Mouse (Mus musculus): ENCODE results near the gene Il17rd.

Gene Il17rd

DNA sequence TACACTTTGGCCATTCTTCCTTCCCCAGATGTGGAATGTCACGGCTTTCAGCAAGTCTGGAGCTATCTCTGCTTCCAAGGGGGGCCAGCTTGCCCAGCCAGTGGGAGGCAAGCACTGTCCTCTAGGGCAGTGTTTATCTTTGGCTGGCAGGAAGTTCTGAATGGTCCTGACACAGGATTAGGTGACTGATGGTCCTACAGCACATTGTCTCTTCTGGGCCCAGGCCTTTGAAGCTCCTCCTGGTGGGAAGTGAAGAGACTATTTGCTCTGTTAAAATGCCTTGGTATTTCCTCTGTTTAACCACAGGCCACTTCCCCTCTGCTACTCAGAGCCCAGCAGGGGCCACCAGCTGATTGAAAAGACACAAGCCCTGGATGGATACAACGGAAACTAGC lies 6.2 kb downstream of the Il17rd start:
- peak; percentile 53 for DNase-seq (ENCODE audit: low spot score)

DNA sequence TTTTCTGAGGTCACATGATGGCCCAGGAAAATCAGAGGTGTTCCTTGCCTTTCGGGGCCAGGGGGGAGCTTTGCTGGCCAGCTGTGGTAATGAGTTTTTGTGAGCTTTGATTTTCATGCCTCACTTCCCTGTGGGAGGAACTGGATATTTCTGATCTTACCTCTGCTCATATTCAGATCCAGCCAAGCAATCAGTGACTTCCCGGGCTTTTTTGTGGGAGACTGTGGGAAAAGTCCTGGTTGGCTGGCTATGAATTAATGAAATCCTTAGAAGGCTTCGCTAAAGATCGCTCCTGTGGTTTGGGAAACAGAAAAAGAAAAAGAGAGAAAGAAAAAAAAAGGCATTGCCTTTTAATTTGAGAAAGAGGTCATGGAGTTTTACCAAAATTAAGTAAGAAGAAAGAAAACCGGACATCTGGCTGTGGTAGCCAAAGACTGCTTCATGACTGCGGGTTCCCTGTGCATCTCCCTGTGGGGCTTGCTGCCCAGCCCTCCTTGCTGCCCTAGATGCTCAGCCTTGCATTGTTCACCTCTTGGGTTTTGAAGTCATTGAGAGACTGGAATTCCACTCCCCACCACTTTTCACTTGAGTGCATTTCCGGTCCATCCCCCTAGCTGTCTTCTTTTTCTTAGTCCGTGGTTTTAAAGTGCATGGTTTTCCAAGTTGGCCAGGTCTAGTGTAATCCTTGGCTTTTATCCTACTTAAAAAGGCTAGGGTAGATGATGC lies 9.7 kb downstream of the Il17rd start:
- no peak for DNase-seq (ENCODE audit: low spot score)

DNA sequence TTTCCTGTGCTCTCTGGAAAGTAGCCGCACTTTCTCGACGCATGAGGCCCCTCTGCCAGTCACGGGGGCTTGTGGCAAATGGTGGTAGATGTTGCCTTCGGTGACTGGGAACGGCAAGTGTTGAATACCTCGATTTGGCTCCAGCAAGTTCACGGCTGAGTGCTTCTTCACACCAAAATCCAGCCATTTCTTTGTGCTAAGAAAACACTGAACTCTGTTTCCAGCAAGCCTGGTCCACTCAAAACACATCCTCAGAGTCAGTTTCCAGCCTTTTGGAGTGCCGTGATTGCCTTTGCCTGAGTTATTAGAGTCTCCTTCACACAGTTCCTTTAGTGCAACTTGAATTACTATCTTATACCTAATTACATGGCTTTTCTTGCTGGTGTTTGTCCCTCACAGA lies 11.3 kb downstream of the Il17rd start:
- DNase-seq (ENCODE audit: low spot score): no peak

DNA sequence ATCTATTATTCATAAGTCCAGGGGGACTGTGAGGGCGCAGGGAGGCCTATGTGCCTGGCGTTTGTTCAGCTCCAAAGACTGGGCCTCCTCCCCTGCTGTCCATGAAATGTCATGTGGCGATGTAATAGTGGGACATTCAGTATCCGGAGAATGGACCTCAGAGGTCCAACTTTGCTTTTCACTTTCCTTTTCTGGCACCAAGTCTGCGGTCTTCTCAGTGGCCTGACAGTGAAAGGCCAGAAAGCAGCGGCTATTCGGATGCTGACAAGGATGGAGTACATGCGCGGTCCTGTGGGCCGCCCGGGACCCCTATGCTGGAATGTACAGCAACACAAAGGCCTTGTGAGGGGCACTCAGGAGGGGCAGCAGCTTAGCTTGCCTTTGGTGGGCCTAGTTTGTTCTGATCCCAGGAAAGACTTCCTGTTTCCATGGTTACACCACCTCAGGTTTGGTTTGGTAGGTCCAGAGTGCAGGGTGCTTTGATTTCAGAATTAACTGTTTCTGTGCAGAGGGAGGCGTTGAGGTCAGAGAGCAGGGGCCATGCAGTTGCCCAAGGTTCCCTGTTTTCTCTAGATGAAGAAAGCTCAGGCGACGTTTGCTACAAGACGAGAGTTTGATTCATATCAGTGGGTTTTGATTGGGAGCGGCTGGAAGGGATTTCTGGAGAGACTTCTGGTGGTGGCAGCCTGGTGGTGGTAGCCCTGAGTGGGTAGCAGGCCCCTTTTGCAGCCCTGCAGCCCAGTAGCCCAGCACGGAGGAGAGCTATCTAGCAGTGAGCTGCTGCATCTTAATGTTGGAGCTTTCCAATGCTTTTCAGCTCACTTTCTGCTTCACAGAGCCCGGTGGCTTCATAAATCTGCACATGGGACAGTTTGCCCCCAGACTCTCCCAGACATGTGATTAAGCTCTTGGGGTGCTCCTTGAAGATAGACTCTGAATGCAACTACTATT lies 12.1 kb downstream of the Il17rd start:
- DNase-seq (ENCODE audit: low spot score): no peak

DNA sequence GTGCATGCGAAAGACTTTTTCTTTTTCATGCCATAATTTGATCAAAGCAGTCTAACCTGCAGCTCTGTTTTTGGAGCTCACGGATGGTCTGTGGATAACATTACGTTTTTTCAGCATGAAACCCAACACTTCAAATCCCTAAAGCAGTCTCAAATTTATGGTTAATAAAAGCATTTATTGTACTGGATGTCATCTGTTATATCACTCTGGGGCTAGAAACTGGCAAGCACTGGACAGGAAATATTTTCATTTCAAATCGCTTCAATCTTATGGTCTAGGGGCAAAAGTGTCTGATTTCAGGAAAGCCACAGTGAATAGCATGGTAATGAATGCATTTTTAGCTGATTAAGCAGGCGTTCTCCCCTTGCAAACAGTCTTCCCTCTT lies 12.8 kb downstream of the Il17rd start:
- no peak for DNase-seq (ENCODE audit: low spot score)

DNA sequence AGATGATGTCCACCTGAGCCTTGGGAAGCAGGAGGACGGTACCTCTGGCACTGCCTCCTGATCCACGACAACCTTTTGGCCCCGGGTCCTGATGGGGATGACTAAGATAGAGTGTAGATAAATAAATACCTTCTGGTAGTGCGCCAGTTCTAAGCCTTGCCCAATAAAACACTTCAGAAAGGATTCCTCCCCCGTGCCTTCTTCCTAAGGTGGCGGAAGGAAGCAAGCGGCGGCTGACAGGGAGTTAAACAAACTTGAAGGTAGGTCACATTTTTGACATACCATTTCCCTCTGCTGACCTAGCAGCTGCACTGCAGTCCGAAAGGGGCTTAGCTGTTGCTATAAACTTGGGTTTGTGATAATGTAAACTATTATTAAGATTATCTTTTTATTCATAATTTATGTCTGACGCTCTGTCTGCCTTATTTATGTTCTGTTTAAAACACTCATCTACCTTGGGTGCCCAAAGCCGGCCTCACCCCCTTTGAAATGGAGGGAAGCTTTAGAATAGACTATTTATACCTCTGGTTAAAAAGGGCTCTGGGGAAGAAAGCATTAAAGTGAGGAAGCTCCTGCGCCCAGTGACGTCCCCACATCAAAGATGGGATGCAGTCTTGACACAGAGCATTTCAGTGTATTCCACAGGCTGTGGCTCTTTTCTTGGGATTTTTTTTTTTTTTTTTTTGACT lies 19.9 kb downstream of the Il17rd start:
- DNase-seq (ENCODE audit: low spot score): peak; percentile 67

DNA sequence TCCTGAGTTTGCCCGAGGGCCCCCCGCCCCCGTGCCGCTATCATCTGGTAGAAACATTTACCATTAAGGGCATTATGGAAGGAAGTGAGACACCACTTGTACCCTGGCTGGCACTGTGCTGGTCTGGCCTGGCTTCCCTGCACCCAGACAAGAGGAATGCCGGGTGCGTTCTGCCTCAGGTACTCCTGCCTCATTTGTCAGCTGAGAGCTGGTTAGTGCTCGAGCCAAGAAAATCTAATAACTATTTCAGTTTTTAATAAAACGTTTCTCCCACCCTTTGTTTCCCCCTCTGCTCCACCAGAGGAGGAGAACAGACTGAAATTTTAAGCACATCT lies 20.4 kb downstream of the Il17rd start:
- no peak for DNase-seq (ENCODE audit: low spot score)

DNA sequence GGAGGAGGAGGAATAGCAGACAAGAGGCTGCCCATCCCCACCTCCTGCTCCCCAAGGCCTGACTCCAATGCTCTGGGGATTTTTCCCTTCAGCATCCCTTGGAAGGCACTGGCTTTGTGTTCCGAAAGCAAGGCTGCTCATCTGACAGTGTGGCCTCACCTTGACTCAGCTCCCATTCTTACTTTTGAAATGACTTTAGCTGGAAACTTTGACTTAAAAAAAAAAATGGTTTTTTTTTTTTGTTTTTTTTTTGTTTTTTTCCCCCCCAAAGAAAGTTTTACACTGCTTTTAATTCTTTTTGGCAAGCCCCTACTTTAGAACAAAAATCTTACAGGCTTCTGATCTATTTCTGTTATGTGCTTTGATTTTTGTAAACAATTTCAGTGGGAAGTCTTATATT lies 24.6 kb downstream of the Il17rd start:
- DNase-seq (ENCODE audit: low spot score): no peak

DNA sequence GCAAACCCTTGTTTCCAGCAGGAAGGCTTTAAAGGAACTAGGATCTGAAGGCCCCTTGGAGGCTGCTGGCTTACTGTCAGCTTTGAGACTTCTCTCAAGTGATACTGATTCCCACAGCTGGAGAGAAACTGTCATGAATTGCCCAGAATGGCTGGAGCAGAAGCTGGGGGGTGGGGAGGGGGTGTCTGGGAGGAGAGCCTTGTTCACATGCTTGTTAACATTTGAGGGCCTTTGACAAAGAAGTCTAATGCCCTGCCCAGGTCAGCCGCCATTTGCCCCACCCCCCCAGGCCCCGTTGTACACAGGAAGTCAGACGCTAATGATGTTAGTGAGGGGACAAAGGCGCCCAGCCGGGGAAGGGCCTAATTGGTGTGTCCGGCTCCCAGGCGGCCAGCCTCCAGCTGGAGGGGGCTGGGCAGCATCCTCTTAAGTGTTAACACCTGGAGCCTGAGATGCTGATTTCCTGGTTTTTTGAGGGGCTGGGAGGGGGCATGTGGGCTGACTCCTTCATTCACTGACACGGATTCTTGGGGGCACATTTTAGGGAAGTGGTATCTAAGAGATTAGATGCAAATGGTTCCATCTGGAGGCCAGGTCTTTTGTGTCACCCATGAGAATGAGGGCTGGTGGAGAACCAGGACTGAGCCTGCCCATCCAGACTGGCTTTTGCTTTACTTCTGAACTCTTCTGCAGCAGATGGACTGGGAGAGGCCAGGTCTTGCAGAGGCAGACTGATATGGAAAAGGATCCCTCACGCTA lies 27.6 kb downstream of the Il17rd start:
- DNase-seq (ENCODE audit: low spot score): peak; percentile 50

DNA sequence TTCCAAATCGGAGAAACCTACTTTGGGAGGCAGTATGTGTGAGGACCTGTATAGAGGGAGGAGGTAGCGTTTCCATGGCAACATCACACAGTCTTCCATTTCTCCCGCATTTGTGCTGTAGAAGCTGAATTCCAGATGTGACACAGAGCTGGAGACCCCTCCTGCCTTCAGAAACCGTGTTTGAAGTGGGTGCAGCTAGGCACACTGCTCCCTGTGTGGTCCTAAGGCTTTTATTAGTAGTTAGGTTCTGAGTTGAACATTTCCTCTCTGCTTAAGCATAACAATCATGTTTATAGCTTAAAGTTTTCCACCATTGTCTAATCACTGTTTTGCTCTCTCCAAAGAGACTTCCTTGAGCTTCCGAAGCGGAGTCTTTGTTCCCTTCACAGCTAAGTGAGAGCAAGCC lies 29.1 kb downstream of the Il17rd start:
- no peak for DNase-seq (ENCODE audit: low spot score)

DNA sequence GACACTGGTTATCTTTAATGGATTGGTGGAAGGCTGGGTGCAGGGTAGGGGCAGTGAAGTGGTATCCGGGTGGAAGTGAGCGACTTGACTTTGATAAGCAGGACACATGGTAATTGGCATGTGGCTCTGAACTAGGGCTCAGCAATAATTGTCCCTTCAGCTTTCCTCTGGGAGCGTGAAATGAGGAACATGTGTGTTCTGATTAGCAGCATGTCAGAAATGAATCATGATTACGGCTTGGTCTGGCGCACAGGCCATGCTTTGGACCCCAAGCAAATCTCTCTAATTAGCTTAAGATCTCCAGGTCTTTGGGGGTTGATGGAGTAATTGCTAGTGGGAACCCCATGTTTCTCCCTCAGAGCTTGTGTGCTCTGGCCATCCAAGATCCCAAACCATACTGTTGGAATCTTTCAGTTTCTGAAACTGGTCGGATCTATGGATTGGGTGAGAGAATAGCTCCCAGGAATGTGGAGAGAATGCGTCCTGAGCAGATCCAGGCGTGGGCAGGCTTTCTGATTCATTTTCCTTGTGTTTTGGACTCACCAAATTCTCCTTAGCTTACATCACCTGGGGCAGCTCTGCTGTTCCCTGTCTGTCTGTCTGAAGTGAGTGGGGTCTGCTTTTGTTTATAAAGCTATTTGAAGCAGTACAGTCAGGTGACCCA lies 30.8 kb downstream of the Il17rd start:
- DNase-seq (ENCODE audit: low spot score): no peak

DNA sequence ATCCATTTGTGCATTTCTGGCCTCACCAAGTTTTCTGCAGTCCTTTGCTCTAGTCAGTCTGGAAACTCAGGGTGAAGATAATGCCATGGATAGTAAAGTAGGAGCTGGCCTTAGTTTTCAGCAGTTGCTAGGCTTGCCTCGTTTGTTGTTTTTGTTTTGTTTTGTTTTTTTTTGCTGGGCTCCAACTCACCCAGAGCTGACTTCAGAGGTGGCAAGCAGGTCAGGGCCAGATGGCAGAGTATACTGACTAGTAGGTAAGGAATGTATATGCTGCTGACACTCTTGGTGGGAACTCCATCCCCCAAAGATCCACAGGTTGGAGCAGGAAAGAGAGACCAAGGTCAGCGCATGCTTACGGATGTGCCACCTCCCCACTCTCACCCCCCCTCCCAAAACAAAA lies 31.4 kb downstream of the Il17rd start:
- DNase-seq (ENCODE audit: low spot score): no peak

DNA sequence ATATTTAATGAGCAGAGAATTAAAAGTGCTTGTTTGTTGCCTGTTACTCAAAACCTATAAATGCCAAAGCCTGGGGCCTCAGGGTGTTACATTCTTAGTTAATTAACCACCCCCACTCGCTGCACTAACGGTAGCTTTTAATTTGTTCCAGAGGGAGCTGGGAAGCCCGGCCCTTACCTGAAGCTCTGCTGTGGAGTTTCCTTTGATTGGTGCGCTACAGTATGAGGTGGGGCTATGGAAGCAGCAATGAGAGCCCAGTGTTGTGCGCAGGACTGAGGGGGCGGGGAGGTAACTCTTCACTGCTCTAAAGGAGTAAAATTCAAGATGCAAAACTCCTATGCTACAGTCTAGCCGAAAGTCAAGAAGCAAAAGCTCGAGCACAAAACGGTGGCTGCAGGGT lies 32.0 kb downstream of the Il17rd start:
- DNase-seq (ENCODE audit: low spot score): no peak

DNA sequence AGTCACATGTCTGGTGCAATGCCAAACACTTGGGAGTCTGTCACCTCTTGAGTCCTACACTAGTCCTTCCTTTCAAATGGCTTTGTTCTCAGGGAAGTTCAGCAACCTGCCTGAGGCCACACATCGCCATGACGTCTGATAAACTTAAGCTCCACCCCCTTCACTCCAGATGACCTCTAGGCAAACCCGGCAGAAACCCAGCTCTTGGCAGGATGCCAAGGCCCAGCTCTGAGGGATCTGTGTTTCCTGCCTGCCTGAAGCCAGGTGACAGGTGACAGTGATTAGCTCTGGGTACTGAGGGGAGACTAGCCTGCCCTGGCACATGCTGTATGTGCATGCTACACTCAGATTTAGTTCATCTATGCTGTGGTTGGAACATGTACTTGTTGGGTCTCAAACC lies 33.2 kb downstream of the Il17rd start:
- DNase-seq (ENCODE audit: low spot score): peak; percentile 78

DNA sequence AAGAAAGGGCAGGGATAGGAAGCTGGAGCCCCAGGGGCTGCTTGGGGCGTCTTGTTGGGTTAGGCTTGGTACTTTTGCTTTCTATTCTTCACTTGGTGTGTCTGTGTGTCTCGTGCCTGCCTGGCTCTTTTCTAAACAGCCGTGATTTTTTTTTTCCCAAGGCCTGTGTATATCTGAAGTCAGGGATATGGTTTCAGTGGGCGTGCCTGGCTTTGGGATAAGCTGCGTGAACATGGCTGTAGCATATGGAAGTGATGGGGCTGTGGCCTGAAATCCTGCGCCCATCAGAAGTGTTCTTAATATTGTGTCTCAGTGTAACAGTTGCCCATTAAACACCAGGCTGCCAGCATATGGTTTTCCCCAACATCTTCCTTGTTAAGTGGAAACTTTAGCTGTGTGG lies 36.3 kb downstream of the Il17rd start:
- no peak for DNase-seq (ENCODE audit: low spot score)

DNA sequence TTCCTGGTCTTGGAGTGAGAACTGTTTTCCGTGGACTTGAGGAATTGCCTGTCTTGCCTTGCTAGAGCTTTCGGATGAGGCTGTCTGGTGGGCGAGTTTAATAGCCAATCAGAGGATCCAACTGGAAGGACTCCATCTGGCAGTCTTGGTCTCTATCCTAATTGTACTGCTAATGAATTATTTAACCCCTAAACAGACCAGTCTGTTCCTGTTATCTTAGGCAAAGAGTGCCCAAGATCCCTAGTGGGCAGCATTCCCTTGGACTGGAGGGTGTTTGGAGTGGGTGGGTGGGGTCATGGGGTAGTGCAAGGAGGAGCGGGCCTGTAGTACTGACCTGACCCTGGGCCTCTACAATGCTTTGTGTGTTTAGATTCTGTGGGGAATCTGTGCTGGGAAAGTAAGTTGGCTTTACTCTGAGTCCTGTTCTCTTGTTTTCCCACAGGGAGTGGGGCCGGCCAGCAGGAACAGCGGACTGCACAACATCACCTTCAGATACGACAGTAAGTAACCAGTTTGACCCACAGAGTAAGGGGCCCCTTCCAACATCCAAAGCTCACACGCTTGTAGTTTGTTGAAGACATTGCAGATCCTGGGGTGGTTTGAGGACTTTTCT lies 37.3 kb downstream of the Il17rd start:
- no peak for DNase-seq (ENCODE audit: low spot score)

DNA sequence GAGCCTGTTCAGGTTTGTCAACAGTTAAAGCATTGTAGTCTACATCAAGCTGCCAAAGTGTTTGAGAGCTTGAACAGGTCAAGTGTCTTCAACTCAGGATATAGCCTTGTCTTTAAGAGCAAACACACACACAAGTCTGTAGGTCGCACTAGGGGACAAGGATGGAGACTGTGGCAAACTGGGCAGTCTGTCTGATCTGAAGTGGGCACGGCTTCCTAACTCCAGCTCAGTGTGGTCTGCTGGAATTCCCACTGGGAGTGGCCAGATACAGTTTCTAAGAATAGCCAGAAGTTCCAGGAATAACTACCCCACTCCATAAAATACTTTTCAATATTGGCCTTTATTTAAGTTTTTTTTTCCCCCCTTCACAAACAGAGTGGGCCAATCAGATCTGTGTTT lies 37.8 kb downstream of the Il17rd start:
- DNase-seq (ENCODE audit: low spot score): no peak

DNA sequence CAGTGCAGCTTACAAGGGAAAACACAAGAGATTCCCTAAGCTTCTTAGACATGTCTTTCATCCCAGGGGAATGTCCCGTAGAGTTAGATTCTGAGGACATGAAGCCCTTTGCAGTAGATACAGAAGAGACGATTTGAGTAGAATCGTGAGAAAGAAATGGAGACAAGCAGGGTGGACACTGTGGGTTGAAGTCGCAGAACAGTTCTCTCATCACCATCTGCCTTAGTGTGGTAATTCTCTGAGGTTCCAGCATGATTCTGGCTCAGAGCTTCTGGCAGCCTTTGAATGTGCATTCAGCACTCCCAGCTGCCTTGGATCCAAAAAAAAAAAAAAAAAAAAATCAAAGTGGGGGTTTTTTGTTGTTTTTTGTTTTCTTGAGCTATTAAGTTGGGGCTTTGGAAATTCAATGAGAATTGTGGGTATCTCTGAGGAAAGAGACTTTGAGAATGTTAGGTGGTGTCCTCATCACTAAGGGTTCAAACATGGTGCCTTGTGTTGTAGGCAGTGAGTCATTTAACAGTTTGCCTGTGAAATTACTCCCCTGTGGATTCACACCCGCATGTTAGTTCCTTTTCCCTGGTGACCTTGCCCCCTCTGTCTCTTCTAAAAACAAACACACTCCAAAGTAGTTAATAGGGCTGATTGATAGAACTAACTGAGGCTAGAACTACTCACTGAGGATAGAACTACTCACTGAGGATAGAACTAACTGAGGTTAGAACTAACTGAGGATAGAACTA lies 43.0 kb downstream of the Il17rd start:
- DNase-seq (ENCODE audit: low spot score): no peak

DNA sequence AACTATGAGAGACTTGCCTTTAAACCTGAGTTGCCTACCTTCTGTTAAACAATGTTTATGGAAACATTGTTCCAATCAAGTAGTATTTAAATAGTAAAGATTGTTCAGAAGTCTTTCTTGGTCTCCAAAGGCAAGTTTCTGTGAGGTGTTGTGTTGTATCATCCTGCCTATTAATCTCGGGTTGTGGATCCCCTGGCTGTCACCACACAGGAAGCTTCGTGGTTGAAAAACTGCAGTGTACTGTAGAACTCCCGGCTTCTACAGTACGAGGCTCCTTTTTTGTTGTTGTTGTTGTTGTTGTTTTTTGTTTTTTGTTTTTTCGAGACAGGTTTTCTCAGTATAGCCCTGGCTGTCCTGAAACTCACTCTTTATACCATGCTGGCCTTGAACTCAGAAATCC lies 46.7 kb downstream of the Il17rd start:
- DNase-seq (ENCODE audit: low spot score): no peak

DNA sequence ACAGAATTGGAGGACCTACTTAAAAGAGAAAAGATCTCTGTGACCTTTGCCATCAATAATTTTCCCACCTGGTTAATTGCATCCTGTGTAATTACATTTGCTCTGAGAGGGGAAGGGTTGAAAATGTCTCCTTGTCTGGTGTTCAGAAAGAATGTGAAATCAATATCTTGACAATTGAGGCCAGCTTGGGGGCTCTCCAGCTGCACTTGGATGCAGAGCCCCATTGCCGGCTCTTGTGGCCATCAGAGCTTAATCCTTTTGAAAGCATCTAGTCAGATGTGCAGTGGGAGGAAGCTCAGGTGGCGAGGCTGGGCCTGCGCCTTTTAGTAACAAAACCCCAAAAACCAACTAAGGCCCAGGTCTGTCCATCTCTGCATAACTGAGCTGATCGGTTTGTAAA lies 47.3 kb downstream of the Il17rd start:
- DNase-seq (ENCODE audit: low spot score): no peak

DNA sequence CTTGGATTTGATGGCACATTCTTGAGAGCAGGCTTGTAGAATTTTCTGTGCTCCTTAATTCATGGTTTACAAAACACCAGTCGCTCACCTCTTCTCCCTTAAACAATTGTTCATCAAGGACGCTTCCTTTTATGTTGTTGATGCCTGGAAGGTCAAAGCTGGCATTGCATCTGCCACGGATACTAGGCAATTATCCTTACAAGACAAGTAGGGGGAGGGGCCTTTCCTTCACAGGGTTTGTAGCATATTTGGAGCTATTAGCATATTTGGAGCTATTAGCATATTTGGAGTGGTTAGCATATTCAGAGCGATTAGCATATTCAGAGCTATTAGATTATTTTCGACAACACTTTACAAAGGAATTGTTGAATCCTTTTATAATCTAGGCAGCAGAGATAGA lies 55.5 kb downstream of the Il17rd start:
- DNase-seq (ENCODE audit: low spot score): no peak
